Mouse (Mus musculus) brain, embryonic 14.5 days (tissue): ENCODE data around the gene Sh3bp1. TPM values are rescaled to one million over a fixed set of nuclear protein-coding genes. Genes with fewer than 3 reads are reported as not detected.

ENCODE experiments used
- DNase-seq: peaks from one replicate; pipeline ENCODE4 v3.0.0-alpha.2; 2011; ENCODE audit warnings: low read depth
- CTCF ChIP-seq: fragments of 200-500 bp; IDR thresholded peaks from 2 replicates; pipeline ENCODE4 v1.5.1; 2012; ENCODE audit warnings: inconsistent platforms, mild to moderate bottlenecking, moderate library complexity, borderline replicate concordance; ENCODE audit not compliant: insufficient read depth, insufficient read length; ENCODE audit errors: extremely low read depth
- POLR2A ChIP-seq: fragments of 200-500 bp; IDR thresholded peaks from 2 replicates; pipeline ENCODE4 v1.6.1; 2012; ENCODE audit warnings: mild to moderate bottlenecking, inconsistent platforms, borderline replicate concordance; ENCODE audit not compliant: poor library complexity, insufficient read depth, insufficient read length, severe bottlenecking; ENCODE audit errors: extremely low read depth
- polyA plus RNA-seq: library from polyadenylated mRNA; depleted of rRNA; stranded (reverse); fragments of >200 nt; gene quantifications from 2 replicates; pipeline ENCODE4 v1.2.3, GENCODE M21; 2012; rRNA removed

The Sh3bp1 gene
- polyA plus RNA-seq, 1 experiment: 14.3 TPM

DNA sequence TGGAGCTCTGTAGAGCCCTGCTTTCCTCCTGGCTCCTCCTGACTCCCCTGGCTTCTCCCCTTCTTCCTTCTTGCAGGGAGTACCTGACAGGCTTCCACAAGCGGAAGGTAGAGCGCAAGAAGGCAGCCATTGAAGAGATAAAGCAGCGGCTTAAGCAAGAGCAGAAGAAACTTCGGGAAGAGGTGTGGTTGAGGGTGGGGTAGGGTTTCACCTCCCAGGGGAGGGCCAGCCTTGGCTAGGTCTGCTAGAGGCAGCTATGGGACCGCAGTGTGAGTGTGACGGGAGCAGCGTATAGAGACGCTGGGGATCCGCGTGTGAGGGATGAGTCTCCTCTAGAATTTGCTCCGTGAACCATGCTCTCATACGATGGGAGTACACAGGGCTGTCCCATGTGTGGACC lies 36.8 kb downstream of the Sh3bp1 start:
- TF ChIP-seq CTCF (no peak), POLR2A (no peak)
- no peak for DNase-seq

DNA sequence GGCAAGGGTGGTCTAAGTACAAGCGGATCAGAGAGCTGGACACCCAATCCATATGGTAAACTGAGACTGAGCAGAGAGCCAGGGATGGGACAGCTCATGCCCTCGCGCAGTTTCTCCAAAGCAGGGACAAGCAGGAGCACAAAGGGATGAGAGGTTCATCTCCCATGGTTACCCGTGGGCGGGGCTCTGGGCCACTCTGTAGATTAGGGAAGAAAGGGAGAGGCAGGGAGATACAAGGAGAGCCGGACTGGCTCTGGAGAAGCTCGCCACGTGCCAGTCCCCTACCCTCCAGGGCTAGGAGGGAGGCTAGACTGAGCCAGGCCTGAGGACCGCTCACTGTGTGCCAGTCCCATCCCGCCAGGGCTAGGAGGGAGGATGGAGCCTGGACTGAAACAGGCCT lies 37.7 kb downstream of the Sh3bp1 start:
- TF ChIP-seq CTCF (no peak), POLR2A (no peak)
- DNase-seq: no peak

DNA sequence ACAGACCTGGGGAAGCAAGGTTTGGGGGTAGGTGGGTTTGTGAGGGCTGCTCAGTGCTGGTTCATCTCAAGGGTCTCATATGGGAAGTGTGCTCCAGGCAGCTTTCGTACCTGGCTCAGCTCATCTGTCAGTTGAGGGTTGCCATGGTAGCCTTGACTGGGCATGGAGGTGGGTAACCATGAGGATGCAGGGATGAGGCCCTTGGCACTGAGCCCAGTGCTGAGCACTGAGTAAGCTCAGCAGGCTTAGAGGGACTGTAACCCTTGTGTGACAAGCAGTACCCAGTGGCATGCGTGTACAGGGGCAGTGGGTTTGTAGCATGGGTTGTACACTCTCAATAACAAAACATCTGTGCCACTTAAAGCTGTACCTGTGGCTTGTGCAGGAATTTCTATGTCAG lies 38.4 kb downstream of the Sh3bp1 start:
- DNase-seq: no peak
- no peak for TF ChIP-seq POLR2A
- TF ChIP-seq CTCF: no peak

DNA sequence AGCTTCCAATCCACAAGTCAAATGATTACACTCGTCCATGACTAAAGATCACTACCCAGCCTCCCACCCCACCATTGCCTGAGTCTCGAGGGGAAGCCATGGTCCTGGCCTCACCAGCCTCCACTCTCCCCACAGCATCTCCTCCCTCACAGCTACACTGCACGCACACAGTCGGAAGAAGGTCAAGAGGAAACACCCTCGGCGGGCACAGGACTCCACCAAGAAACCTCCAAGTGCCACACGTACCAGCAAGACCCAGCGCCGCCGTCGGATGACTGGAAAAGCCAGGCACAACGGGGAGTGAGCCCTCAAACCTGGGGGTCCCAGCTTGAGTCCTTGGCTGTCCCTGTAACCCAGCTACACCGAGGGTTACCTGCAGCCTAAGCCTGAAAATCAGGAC lies 40.8 kb downstream of the Sh3bp1 start:
- TF ChIP-seq CTCF (no peak), POLR2A (no peak)
- DNase-seq: no peak

DNA sequence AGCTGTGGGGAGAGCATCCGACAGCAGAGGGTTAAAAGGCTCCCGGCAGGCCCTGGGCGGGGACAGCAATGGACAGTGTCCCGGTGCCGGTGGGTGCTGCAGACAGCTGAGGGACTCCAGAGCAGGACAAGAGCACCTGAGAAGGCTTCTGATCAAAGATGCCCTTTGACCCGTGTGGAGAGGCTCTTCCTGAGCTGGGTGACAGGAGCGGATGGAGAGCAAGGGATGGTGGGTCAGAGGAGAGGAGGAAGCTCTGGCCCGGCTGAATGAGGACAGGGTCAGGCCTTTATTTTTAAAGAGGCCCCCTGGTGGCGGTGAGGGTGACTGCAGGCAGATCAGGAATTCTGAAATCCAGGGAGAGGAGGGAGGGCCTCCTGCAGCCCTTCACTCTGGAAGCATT lies 43.1 kb downstream of the Sh3bp1 start:
- peak; percentile 79 for DNase-seq
- TF ChIP-seq CTCF (peak; percentile 87), POLR2A (no peak)

- TF ChIP-seq CTCF: no peak
- no peak for TF ChIP-seq POLR2A
- DNase-seq: peak; percentile 34
Observed at GRCm38 (mm10) chr15:78946232-78946631, 46.7 kb downstream of the Sh3bp1 start.

DNA sequence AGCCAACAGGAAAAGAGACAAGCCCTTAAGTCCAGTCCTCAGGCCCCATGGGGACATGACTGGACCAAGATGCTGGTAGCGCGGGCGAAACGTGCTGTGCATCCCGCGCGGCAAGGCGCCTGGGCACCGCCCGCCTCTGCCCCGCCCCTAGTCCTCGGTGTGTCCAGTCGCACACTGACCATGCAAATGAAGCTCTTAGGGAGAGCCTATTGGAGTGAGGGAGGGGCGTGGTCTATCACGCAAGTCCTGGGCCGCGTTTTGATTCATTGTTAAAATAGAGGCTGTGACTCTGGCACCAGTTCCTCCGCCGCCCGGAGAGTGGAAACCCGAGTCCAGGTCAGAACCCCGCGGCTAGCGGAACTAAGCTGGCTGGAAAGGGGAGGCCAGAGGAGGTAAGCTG lies 48.1 kb downstream of the Sh3bp1 start, which contains the start of gene Triobp:
Gene Triobp (plus strand): TSS at position 68 of the 400 bp plus-strand sequence.
- TF ChIP-seq CTCF (no peak), POLR2A (peak; percentile 72; the same call in 1 of the 2 replicates)
- DNase-seq: peak; percentile 99

DNA sequence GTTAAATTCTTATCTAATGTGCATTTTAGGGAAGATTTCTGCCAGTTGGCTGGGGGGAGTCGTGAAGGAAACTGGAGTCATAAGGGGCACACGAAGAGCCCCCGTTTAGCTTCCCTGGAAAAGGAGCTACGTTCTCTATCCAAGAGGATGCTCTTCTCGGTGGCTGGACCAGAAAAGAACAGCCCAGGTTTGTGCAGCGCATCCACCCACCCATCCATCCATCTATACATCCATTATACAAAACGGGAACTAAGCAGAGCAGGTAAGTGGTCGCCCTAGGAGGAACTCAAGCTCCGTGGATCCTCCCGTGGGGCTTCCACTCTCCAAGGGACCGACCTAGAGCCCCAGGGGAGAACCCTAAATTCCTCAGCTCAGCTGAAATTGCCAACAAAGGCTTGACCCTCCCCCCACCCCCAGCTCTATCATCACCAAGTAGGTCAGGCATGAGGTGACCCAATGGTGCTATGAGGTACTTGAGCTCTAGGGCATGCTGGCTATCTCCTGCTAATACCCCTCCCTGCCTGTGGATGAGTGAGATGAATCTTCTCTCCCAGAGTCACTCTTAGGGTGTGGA lies 48.7 kb downstream of the Sh3bp1 start:
- DNase-seq: no peak
- no peak for TF ChIP-seq CTCF
- TF ChIP-seq POLR2A: no peak

GRCm38 (mm10) chr15:78948883-78949282 lies 49.3 kb downstream of the Sh3bp1 start:
- DNase-seq: no peak
- TF ChIP-seq POLR2A: no peak
- no peak for TF ChIP-seq CTCF

DNA sequence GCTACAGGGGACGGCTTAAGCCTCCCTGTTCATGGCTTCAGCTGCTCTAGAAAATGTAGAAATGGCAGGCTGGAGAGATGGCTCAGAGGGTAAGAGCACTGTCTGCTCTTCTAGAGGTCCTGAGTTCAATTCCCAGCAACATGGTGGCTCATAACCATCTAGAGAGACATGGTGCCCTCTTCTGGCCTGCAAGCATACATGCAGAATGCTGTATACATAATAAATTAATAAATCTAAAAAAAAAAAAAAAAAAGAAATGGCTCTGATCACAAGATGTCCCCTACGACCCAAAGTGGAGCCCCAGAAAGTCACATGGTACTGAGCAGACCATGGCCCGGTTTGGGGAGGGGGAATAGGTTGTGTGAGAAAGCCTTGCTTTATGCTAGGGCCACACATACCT lies 56.1 kb downstream of the Sh3bp1 start:
- TF ChIP-seq POLR2A (no peak), CTCF (no peak)
- DNase-seq: no peak

GRCm38 (mm10) chr15:78956351-78956750 lies 56.8 kb downstream of the Sh3bp1 start:
- peak; percentile 17; the same call in 1 of the 2 replicates for TF ChIP-seq CTCF
- TF ChIP-seq POLR2A: no peak
- DNase-seq: no peak

DNA sequence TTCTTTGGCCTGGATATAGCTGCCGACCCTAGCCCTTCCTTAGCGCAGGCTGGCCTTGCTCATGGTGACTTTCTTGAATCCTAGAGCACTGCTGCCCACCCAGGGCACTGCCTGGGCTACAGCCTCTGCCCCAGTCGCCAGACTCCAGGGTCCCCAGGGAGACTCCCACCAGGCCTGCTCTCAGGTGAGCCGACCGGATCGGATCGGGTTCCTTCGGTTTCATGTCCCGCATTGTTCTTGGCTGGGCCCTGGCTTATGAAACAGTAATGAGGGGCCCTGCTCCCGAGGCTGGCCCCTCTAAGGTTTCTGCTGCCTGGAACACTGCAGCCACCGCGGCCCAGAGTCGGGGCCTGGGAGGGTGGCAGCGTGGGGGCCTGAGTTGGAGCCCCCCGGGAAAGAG lies 57.5 kb downstream of the Sh3bp1 start:
- no peak for DNase-seq

DNA sequence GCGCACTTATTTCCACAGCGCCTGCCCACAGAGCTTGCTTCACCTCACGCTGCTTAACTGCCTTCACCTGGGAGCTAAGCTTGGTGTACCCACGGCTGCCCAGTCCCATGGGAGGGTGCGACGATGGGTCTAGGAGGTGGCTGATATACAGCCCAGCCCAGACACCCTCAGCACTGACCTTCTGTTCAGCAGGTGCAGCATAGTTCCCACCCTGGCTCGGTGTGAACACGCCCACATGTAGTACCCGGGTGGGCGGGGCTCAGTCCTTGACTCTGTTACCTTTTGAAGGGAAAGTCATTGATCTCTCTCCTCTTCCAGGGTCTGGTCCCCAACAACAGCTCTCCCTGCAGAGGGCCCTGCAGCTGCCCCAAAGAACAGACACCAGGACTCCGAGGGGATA lies 60.0 kb downstream of the Sh3bp1 start:
- TF ChIP-seq POLR2A (no peak), CTCF (no peak)
- no peak for DNase-seq

More for the DNA sequence above, 57.5 kb downstream of the Sh3bp1 start:
- no peak for TF ChIP-seq POLR2A
- no peak for TF ChIP-seq CTCF

DNA sequence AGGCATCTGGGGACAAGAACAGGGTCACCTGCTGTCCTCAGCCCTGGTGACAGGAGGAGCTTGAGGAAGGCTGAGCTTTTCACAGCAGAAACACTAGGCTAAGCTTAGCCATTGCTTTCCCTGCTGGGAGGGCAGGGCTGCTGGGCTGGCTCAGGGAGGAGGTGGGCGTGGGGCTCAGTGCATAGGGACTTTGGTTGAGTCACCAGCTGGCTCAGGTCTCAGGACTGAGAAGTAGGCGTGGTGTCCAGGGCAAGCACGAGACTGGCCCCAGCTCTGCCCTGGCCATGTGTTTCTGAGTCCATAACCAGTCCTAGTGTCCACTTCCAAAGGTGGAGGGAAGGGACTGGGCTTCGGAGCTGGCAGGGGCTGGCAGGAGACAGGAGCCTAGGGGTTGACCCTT lies 60.5 kb downstream of the Sh3bp1 start:
- TF ChIP-seq POLR2A (no peak), CTCF (no peak)
- DNase-seq: no peak

Other genes with a start within 250 kb of the Sh3bp1 start
- 13.2 and 22.5 TPM in 2 replicates for gene Elfn2, start 181.0 kb upstream of the Sh3bp1 start, polyA plus RNA-seq
- gene Mfng, start 126.3 kb upstream of the Sh3bp1 start, polyA plus RNA-seq: 37.6 and 72.6 TPM in 2 replicates
- 5.1 and 5.5 TPM in 2 replicates for gene Card10, start 96.7 kb upstream of the Sh3bp1 start, polyA plus RNA-seq
- gene Cdc42ep1, start 57.1 kb upstream of the Sh3bp1 start, polyA plus RNA-seq: 9.3 and 13.5 TPM in 2 replicates
- 0.16 and 0.19 TPM in 2 replicates for gene Lgals2, start 44.2 kb upstream of the Sh3bp1 start, polyA plus RNA-seq
- 76.1 and 79.1 TPM in 2 replicates for gene Gga1, start 22.6 kb upstream of the Sh3bp1 start, polyA plus RNA-seq
- gene Gm49510, start 101 bp upstream of the Sh3bp1 start, polyA plus RNA-seq: not detected in 2 replicates
- 124 and 153 TPM in 2 replicates for gene Pdxp, start 14.2 kb downstream of the Sh3bp1 start, polyA plus RNA-seq
- 168 and 194 TPM in 2 replicates for gene Lgals1, start 27.0 kb downstream of the Sh3bp1 start, polyA plus RNA-seq
- 45.7 and 50.1 TPM in 2 replicates for gene Nol12, start 35.2 kb downstream of the Sh3bp1 start, polyA plus RNA-seq
- 51.2 and 74.5 TPM in 2 replicates for gene Triobp, start 48.0 kb downstream of the Sh3bp1 start, polyA plus RNA-seq
- 198 and 310 TPM in 2 replicates for gene H1f0, start 128.7 kb downstream of the Sh3bp1 start, polyA plus RNA-seq
- 0.13 and 0.19 TPM in 2 replicates for gene Galr3, start 142.1 kb downstream of the Sh3bp1 start, polyA plus RNA-seq
- 60.9 and 85.5 TPM in 2 replicates for gene Ankrd54, start 163.1 kb downstream of the Sh3bp1 start, polyA plus RNA-seq
- 180 and 189 TPM in 2 replicates for gene Eif3l, start 175.4 kb downstream of the Sh3bp1 start, polyA plus RNA-seq
- 22.8 and 35.7 TPM in 2 replicates for gene Micall1, start 209.1 kb downstream of the Sh3bp1 start, polyA plus RNA-seq
- 143 and 166 TPM in 2 replicates for gene Polr2f, start 241.2 kb downstream of the Sh3bp1 start, polyA plus RNA-seq
- 14.4 and 15.9 TPM in 2 replicates for gene 1700088E04Rik, start 241.5 kb downstream of the Sh3bp1 start, polyA plus RNA-seq